In genomic region chr3:135485900-135486241, GRCm38 (mm10) we compare ENCODE assay signal across 8 mouse cellular contexts. TPM values are rescaled to one million over a fixed set of nuclear protein-coding genes. Genes with fewer than 3 reads are reported as not detected.
DNase-seq lines count a peak whose midpoint lies in the region; ATAC-seq and TF ChIP-seq lines count a peak whose summit lies in the region.

No protein-coding gene starts in this region.

- H3K4me3 ChIP-seq in heart, embryonic 15.5 days, result peak overlapping the region; percentile 71
- peak overlapping the region; percentile 48 for H3K4me3 ChIP-seq in hindbrain, embryonic 12.5 days
- H3K4me3 ChIP-seq in midbrain, embryonic 12.5 days, result peak overlapping the region; percentile 57

- no peaks in the 10 kb centered on the region for H3K27me3 ChIP-seq in heart, embryonic 15.5 days
- H3K27me3 ChIP-seq in Patski, result no peaks in the 10 kb centered on the region
- peaks cover 5% of the 10 kb centered on the region; the same call in 1 of the 2 replicates for H3K27me3 ChIP-seq in hindbrain, embryonic 12.5 days
- peaks cover 5% of the 10 kb centered on the region; the same call in 1 of the 2 replicates for H3K27me3 ChIP-seq in midbrain, embryonic 12.5 days

- 0 out of 2 replicates have a peak, but pooled peaks cover 8% of the 10 kb centered on the region for H3K4me1 ChIP-seq in heart, embryonic 15.5 days (replicated peaks)
- peaks cover 9% of the 10 kb centered on the region for H3K4me1 ChIP-seq in hindbrain, embryonic 12.5 days
- peaks cover 8% of the 10 kb centered on the region; the same call in 1 of the 2 replicates for H3K4me1 ChIP-seq in midbrain, embryonic 12.5 days

- H3K9me3 ChIP-seq in heart, embryonic 15.5 days (replicated peaks), result no peaks in the 10 kb centered on the region
- H3K9me3 ChIP-seq in hindbrain, embryonic 12.5 days (replicated peaks), result no peaks in the 10 kb centered on the region
- H3K9me3 ChIP-seq in midbrain, embryonic 12.5 days, result no peaks in the 10 kb centered on the region

- TF ChIP-seq CTCF in Patski (IDR thresholded peaks at IDR 0.05), result no peak

- peaks cover 6% of the 10 kb centered on the region; the same call in 1 of the 2 replicates for H3K36me3 ChIP-seq in heart, embryonic 15.5 days
- H3K36me3 ChIP-seq in hindbrain, embryonic 12.5 days, result no peaks in the 10 kb centered on the region
- H3K36me3 ChIP-seq in midbrain, embryonic 12.5 days, result no peaks in the 10 kb centered on the region

- CTCF ChIA-PET in Patski (lab: Charles Lee), result interaction anchor here (1.0 to 1.3 kb wide), 5 partner anchors 13 to 245 kb away, joined by 3 to 4 read pairs (median 4); no protein-coding TSS in a partner anchor

- no peak for ATAC-seq in heart, embryonic 15.5 days (replicated peaks; ENCODE audit: insufficient number of reproducible peaks, insufficient read depth, low FRiP score, low read depth)
- peak; percentile 40 for ATAC-seq in Patski
- ATAC-seq in hindbrain, embryonic 12.5 days (ENCODE audit: low FRiP score), result no peak; the same call in 1 of the 2 replicates
- no peak for ATAC-seq in midbrain, embryonic 12.5 days (ENCODE audit: low FRiP score, low read depth)

- POLR2A ChIA-PET in Patski (lab: Charles Lee), result interaction anchor here (0.8 to 1.7 kb wide), 4 partner anchors 13 to 47 kb away, joined by 3 to 5 read pairs (median 3); no protein-coding TSS in a partner anchor

- H3K27ac ChIP-seq in heart, embryonic 15.5 days, result peak overlapping the region; percentile 79
- H3K27ac ChIP-seq in hindbrain, embryonic 12.5 days, result no peak overlapping the region
- no peak overlapping the region for H3K27ac ChIP-seq in midbrain, embryonic 12.5 days (replicated peaks)

- WGBS in heart, embryonic 15.5 days, result 8% methylated on average over 9 of the region's 9 CpGs
- WGBS in hindbrain, embryonic 12.5 days, result 21% methylated on average over 9 of the region's 9 CpGs
- WGBS in midbrain, embryonic 12.5 days, result 18% methylated on average over 9 of the region's 9 CpGs

- H3K4me2 ChIP-seq in heart, embryonic 15.5 days, result peak overlapping the region; percentile 78
- H3K4me2 ChIP-seq in hindbrain, embryonic 12.5 days (replicated peaks), result peak overlapping the region; percentile 94
- peak overlapping the region; percentile 97 for H3K4me2 ChIP-seq in midbrain, embryonic 12.5 days (replicated peaks)

- H3K9ac ChIP-seq in heart, embryonic 15.5 days, result peak overlapping the region; percentile 72
- H3K9ac ChIP-seq in hindbrain, embryonic 12.5 days, result peak overlapping the region; percentile 58
- H3K9ac ChIP-seq in midbrain, embryonic 12.5 days (replicated peaks), result peak overlapping the region; percentile 64

- no peak for DNase-seq in heart, adult 9 months (ENCODE audit: low spot score in 2 of 2)
- DNase-seq in Patski (ENCODE audit: low read depth, low spot score), result no peak
- DNase-seq in T-cell, adult 2 months (ENCODE audit: low spot score), result no peak
- no peak for DNase-seq in testis, postnatal 10 days (ENCODE audit: low spot score)
- DNase-seq in ovary, postnatal 14 days (ENCODE audit: low spot score), result no peak

- in situ Hi-C loops in Patski (cut with MboI; ENCODE audit: low pct_unique_long_range_greater_than_20kb), result no loop called here

RNA-seq across cellular contexts. Expression of gene Manba, which starts 0.5 kb away (rescaled TPM):
- 33.3 and 35.2 TPM in 2 replicates for polyA plus RNA-seq in heart, embryonic 15.5 days (2015; fragmentation: Nextera tagmentation; extraction: Ambion mirVana)
- 177 TPM for polyA plus RNA-seq in Patski (2021)
- polyA plus RNA-seq in hindbrain, embryonic 12.5 days (2016; fragmentation: Nextera tagmentation; extraction: Ambion mirVana), result 5.7 and 6.1 TPM in 2 replicates
- 4.2 and 6.1 TPM in 2 replicates for polyA plus RNA-seq in midbrain, embryonic 12.5 days (2016; fragmentation: Nextera tagmentation; extraction: Ambion mirVana)

RNA-seq across cellular contexts. Expression of gene Ube2d3, which starts 47.9 kb away (rescaled TPM):
- polyA plus RNA-seq in heart, embryonic 15.5 days (2015; fragmentation: Nextera tagmentation; extraction: Ambion mirVana), result 396 and 398 TPM in 2 replicates
- 431 TPM for polyA plus RNA-seq in Patski (2021)
- 469 and 495 TPM in 2 replicates for polyA plus RNA-seq in hindbrain, embryonic 12.5 days (2016; fragmentation: Nextera tagmentation; extraction: Ambion mirVana)
- 497 and 504 TPM in 2 replicates for polyA plus RNA-seq in midbrain, embryonic 12.5 days (2016; fragmentation: Nextera tagmentation; extraction: Ambion mirVana)
